Mouse (Mus musculus) liver, embryonic 13.5 days (tissue): Measurements from ENCODE around the gene Dvl3. TPM values are rescaled to one million over a fixed set of nuclear protein-coding genes. Genes with fewer than 3 reads are reported as not detected.
"Not testable (repeated sequence)": the region's sequence is repeated elsewhere in the genome, so short reads cannot be mapped to it uniquely, and the experiment has no call there.

ENCODE experiments used
- ATAC-seq: fragments of 200-750 bp; cut with Nextera tagmentation; 2 replicates; pipeline ENCODE4 v1.8.0; 2017; ENCODE audit warnings: low read depth, mild to moderate bottlenecking, moderate number of reproducible peaks, moderate library complexity
- DNase-seq: peaks from one replicate; pipeline ENCODE4 v3.0.0; 2022
- H3K27ac ChIP-seq: fragments of 300-500 bp; sonication (generic); 2 replicates; pipeline ENCODE4 v1.5.1; 2015; ENCODE audit warnings: moderate library complexity, mild to moderate bottlenecking, inconsistent platforms
- H3K27me3 ChIP-seq: fragments of 300-500 bp; sonication (generic); 2 replicates; pipeline ENCODE4 v1.6.1; 2015; ENCODE audit warnings: mild to moderate bottlenecking, inconsistent platforms
- H3K36me3 ChIP-seq: fragments of 300-500 bp; sonication (generic); 2 replicates; pipeline ENCODE4 v1.6.1; 2015; ENCODE audit warnings: mild to moderate bottlenecking, inconsistent platforms
- H3K4me1 ChIP-seq: fragments of 300-500 bp; sonication (generic); replicated peaks from 2 replicates; pipeline ENCODE4 v1.6.1; 2015; ENCODE audit warnings: inconsistent platforms
- H3K4me2 ChIP-seq: fragments of 300-500 bp; sonication (generic); 2 replicates; pipeline ENCODE4 v1.6.1; 2015; ENCODE audit warnings: inconsistent platforms, mild to moderate bottlenecking, moderate library complexity
- H3K4me3 ChIP-seq: fragments of 300-500 bp; sonication (generic); replicated peaks from 2 replicates; pipeline ENCODE4 v1.5.1; 2015; ENCODE audit warnings: mild to moderate bottlenecking, inconsistent platforms
- H3K9ac ChIP-seq: fragments of 300-500 bp; sonication (generic); 2 replicates; pipeline ENCODE4 v1.6.1; 2015; ENCODE audit warnings: mild to moderate bottlenecking, inconsistent platforms
- H3K9me3 ChIP-seq: fragments of 300-500 bp; sonication (generic); replicated peaks from 2 replicates; pipeline ENCODE4 v1.6.1; 2016; ENCODE audit warnings: inconsistent platforms
- WGBS: fragments of 180-500 bp; shearing (Covaris S2); methylation state at CpG from one replicate; pipeline ENCODE4 v1.1.7; 2015; ENCODE audit not compliant: insufficient replicate concordance; 5-methylcytosine and 5-hydroxymethylcytosine counted together
- polyA plus RNA-seq: library from polyadenylated mRNA; unstranded; fragments of >200 nt; fragmentation: Nextera tagmentation; extraction: Ambion mirVana; gene quantifications from 2 replicates; pipeline ENCODE4 v1.2.1, GENCODE M21; 2015

Gene Dvl3
- polyA plus RNA-seq = 3.7 and 4.8 TPM in 2 replicates

- peak within 1 kb of the TSS; percentile 97 for H3K9ac ChIP-seq
- H3K36me3 ChIP-seq = peaks cover 13% of the 10 kb centered on the region; the same call in 1 of the 2 replicates
- H3K4me1 ChIP-seq = peaks cover 49% of the 10 kb centered on the region
- H3K4me2 ChIP-seq = peak within 1 kb of the TSS; percentile 95
- DNase-seq = peak; percentile 85
- H3K27ac ChIP-seq = peak within 1 kb of the TSS; percentile 88
- under 1% methylated on average over 51 of the region's 55 CpGs for WGBS
- no peaks in the 10 kb centered on the region for H3K9me3 ChIP-seq
- peak; percentile 97 for ATAC-seq
- H3K4me3 ChIP-seq = peak within 1 kb of the TSS; percentile 95
- no peaks in the 10 kb centered on the region for H3K27me3 ChIP-seq
Measured at GRCm38 (mm10) chr16:20516726-20517201, at the start of gene Dvl3. TSS of gene Dvl3 (plus strand) at chr16:20516982.

- Histone ChIP-seq H3K4me3 (no peak overlapping the region), H3K27ac (no peak overlapping the region), H3K27me3 (no peaks in the 10 kb centered on the region), H3K36me3 (no peaks in the 10 kb centered on the region), H3K9me3 (no peaks in the 10 kb centered on the region), H3K4me2 (no peak overlapping the region), H3K9ac (no peak overlapping the region), H3K4me1 (no peaks in the 10 kb centered on the region)
- DNase-seq = no peak
- ATAC-seq = no peak
- WGBS = 66% methylated on average over 2 of the region's 2 CpGs
Measured at GRCm38 (mm10) chr16:20470981-20471380, 45.8 kb upstream of the Dvl3 start.

- DNase-seq (no peak), ATAC-seq (no peak)
- H3K9me3 ChIP-seq = no peaks in the 10 kb centered on the region
- H3K27me3 ChIP-seq = no peaks in the 10 kb centered on the region
- no peak overlapping the region for H3K4me2 ChIP-seq
- H3K27ac ChIP-seq = no peak overlapping the region
- no peak overlapping the region for H3K4me3 ChIP-seq
- 31% methylated on average over 1 of the region's 1 CpGs for WGBS
- H3K36me3 ChIP-seq = no peaks in the 10 kb centered on the region
- no peak overlapping the region for H3K9ac ChIP-seq
- H3K4me1 ChIP-seq = no peaks in the 10 kb centered on the region
Measured at GRCm38 (mm10) chr16:20471686-20472085, 45.1 kb upstream of the Dvl3 start.

DNA sequence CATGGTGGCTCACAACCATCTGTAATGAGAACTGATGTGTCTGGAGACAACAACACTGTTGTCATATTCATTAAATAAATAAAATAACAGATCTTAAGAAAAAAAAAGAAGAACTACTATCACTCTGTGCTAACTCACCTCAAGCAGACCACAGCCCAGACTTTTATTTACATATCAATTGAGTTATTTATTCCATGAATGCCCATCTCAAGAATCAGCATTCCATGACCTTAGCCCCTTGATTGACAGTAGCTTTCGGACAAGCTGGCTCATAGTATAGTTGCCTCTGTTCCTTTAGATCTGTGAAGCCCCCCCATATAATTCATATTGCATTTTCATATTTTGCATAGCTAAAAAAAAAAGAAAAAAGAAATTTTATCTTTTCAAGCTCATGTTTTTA, 43.0 kb upstream of the Dvl3 start:
- ATAC-seq (no peak), DNase-seq (no peak)
- no peak overlapping the region for H3K4me3 ChIP-seq
- H3K4me1 ChIP-seq = no peaks in the 10 kb centered on the region
- H3K4me2 ChIP-seq = no peak overlapping the region
- H3K27ac ChIP-seq = no peak overlapping the region
- no peaks in the 10 kb centered on the region for H3K36me3 ChIP-seq
- no peaks in the 10 kb centered on the region for H3K9me3 ChIP-seq
- H3K27me3 ChIP-seq = no peaks in the 10 kb centered on the region
- no peak overlapping the region for H3K9ac ChIP-seq
- WGBS = 68% methylated on average over 1 of the region's 1 CpGs

DNA sequence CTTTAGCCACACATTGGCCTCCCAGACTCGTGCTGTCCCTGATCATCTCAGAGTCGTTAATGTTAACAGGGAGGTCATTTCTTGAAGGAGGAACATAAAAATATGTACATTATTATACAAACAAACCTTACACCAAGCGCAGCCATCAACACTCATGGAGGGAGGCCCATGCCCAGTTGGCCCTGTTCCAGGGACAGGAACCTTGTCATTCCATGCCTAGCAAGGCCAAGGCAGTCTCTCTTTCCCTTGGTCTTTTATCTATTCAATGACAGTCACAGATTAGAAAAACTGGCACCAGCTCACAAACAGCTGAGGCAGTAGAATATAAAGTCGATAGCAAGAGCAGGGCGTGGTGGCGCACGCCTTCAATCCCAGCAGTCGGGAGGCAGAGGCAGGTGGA, 42.6 kb upstream of the Dvl3 start:
- Histone ChIP-seq H3K36me3 (no peaks in the 10 kb centered on the region), H3K4me3 (no peak overlapping the region), H3K27me3 (no peaks in the 10 kb centered on the region), H3K9ac (no peak overlapping the region), H3K4me2 (no peak overlapping the region), H3K4me1 (no peaks in the 10 kb centered on the region), H3K9me3 (no peaks in the 10 kb centered on the region), H3K27ac (no peak overlapping the region)
- ATAC-seq = no peak
- 67% methylated on average over 8 of the region's 8 CpGs for WGBS
- no peak for DNase-seq

- Histone ChIP-seq H3K27ac (no peak overlapping the region), H3K27me3 (no peaks in the 10 kb centered on the region), H3K4me1 (no peaks in the 10 kb centered on the region), H3K4me3 (no peak overlapping the region), H3K9ac (no peak overlapping the region), H3K4me2 (no peak overlapping the region), H3K36me3 (no peaks in the 10 kb centered on the region), H3K9me3 (no peaks in the 10 kb centered on the region)
- 68% methylated on average over 6 of the region's 6 CpGs for WGBS
- no peak for DNase-seq
- no peak for ATAC-seq
Measured at GRCm38 (mm10) chr16:20474786-20475185, 42.0 kb upstream of the Dvl3 start.

DNA sequence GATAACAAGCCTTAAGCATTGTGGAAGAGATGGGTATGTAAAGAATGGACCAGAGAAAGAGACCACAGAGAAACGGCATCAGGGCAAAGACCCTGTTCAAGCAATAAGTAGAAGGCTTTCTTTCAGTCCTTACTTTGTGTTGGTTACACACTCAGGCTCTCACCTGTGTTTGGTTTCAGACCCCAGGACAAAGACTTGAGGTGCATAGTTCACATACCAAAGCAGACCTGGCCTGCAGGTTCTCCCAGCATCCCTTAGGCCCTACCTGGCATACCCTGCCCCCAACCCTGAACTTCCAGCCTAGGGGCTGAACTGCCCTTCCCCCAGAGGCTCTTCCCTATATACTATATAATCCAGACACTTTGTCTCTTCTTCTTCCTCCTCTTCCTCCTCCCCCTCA, 41.4 kb upstream of the Dvl3 start:
- Histone ChIP-seq H3K4me3 (no peak overlapping the region), H3K27me3 (no peaks in the 10 kb centered on the region), H3K4me1 (no peaks in the 10 kb centered on the region), H3K4me2 (no peak overlapping the region), H3K9ac (no peak overlapping the region), H3K27ac (no peak overlapping the region), H3K36me3 (no peaks in the 10 kb centered on the region), H3K9me3 (no peaks in the 10 kb centered on the region)
- 55% methylated on average over 1 of the region's 1 CpGs for WGBS
- DNase-seq = no peak
- no peak for ATAC-seq

GRCm38 (mm10) chr16:20476857-20477256, 39.9 kb upstream of the Dvl3 start:
- H3K4me1 ChIP-seq = no peaks in the 10 kb centered on the region
- no peak for DNase-seq
- ATAC-seq = 0 out of 2 replicates have a peak, but pooled peaks have one; percentile 31
- no peaks in the 10 kb centered on the region for H3K27me3 ChIP-seq
- no peak overlapping the region for H3K4me2 ChIP-seq
- no peaks in the 10 kb centered on the region for H3K36me3 ChIP-seq
- H3K9ac ChIP-seq = no peak overlapping the region
- H3K9me3 ChIP-seq = no peaks in the 10 kb centered on the region
- 35% methylated on average over 1 of the region's 1 CpGs for WGBS
- H3K27ac ChIP-seq = no peak overlapping the region
- H3K4me3 ChIP-seq = no peak overlapping the region

GRCm38 (mm10) chr16:20477270-20477669, 39.5 kb upstream of the Dvl3 start:
- WGBS = 44% methylated on average over 3 of the region's 3 CpGs
- Histone ChIP-seq H3K4me3 (no peak overlapping the region), H3K27me3 (no peaks in the 10 kb centered on the region), H3K9me3 (no peaks in the 10 kb centered on the region), H3K36me3 (no peaks in the 10 kb centered on the region), H3K4me1 (no peaks in the 10 kb centered on the region), H3K27ac (no peak overlapping the region; the same call in 1 of the 2 replicates), H3K4me2 (no peak overlapping the region), H3K9ac (no peak overlapping the region)
- ATAC-seq (0 out of 2 replicates have a peak, but pooled peaks have one; percentile 18), DNase-seq (no peak)

- H3K27ac ChIP-seq = no peak overlapping the region
- 69% methylated on average over 2 of the region's 2 CpGs for WGBS
Measured at GRCm38 (mm10) chr16:20478504-20478903, 38.3 kb upstream of the Dvl3 start.

GRCm38 (mm10) chr16:20479026-20479760, 37.6 kb upstream of the Dvl3 start:
- 78% methylated on average over 12 of the region's 12 CpGs for WGBS
- not testable (repeated sequence) for H3K27me3 ChIP-seq, H3K4me3 ChIP-seq, ATAC-seq, H3K4me2 ChIP-seq, H3K9me3 ChIP-seq, H3K9ac ChIP-seq, DNase-seq, H3K36me3 ChIP-seq, H3K4me1 ChIP-seq, H3K27ac ChIP-seq

More at GRCm38 (mm10) chr16:20478504-20478903, 38.3 kb upstream of the Dvl3 start:
- ATAC-seq (no peak), DNase-seq (no peak)
- no peaks in the 10 kb centered on the region for H3K36me3 ChIP-seq
- no peaks in the 10 kb centered on the region for H3K27me3 ChIP-seq
- H3K9ac ChIP-seq = no peak overlapping the region
- H3K4me3 ChIP-seq = no peak overlapping the region
- no peak overlapping the region for H3K4me2 ChIP-seq
- H3K9me3 ChIP-seq = no peaks in the 10 kb centered on the region
- no peaks in the 10 kb centered on the region for H3K4me1 ChIP-seq

- Histone ChIP-seq H3K36me3 (no peaks in the 10 kb centered on the region), H3K4me1 (no peaks in the 10 kb centered on the region), H3K27ac (no peak overlapping the region), H3K9me3 (no peaks in the 10 kb centered on the region), H3K9ac (no peak overlapping the region), H3K27me3 (no peaks in the 10 kb centered on the region), H3K4me2 (no peak overlapping the region), H3K4me3 (no peak overlapping the region)
- 23% methylated on average over 3 of the region's 3 CpGs for WGBS
- ATAC-seq (no peak), DNase-seq (no peak)
Measured at GRCm38 (mm10) chr16:20480115-20480514, 36.7 kb upstream of the Dvl3 start.
